Mouse (Mus musculus) kidney, adult 18-20 months (tissue): ENCODE measurements around the gene Onecut1.

Source experiments
- DNase-seq: peaks from one replicate; pipeline ENCODE4 v3.0.0; 2021

Onecut1 gene

GRCm38 (mm10) chr9:74862096-74862780 lies 517 bp downstream of the Onecut1 start:
- no peak for DNase-seq

DNA sequence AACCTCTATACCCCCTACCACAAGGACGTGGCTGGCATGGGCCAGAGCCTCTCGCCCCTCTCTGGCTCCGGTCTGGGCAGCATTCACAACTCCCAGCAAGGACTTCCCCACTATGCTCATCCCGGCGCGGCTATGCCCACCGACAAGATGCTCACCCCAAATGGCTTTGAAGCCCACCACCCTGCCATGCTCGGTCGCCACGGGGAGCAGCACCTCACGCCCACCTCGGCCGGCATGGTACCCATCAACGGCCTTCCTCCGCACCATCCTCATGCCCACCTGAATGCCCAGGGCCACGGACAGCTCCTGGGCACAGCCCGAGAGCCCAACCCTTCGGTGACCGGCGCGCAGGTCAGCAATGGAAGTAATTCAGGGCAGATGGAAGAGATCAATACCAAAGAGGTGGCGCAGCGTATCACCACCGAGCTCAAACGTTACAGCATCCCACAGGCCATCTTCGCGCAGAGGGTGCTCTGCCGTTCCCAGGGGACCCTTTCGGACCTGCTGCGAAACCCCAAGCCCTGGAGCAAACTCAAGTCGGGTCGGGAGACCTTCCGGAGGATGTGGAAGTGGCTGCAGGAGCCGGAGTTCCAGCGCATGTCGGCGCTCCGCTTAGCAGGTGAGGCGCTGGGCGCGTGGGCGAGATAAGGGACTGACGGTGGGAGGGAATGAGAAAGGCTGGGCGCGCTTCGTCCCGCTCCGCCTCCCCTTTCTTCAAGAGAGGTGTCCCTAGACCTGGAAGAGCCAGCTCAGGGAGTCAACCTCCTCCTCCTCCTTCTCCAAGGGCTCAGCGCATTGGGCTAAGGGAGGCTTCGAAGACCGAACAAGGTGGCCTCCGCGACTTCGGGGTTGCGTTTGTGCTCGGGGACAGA lies 1.3 kb downstream of the Onecut1 start:
- no peak for DNase-seq

DNA sequence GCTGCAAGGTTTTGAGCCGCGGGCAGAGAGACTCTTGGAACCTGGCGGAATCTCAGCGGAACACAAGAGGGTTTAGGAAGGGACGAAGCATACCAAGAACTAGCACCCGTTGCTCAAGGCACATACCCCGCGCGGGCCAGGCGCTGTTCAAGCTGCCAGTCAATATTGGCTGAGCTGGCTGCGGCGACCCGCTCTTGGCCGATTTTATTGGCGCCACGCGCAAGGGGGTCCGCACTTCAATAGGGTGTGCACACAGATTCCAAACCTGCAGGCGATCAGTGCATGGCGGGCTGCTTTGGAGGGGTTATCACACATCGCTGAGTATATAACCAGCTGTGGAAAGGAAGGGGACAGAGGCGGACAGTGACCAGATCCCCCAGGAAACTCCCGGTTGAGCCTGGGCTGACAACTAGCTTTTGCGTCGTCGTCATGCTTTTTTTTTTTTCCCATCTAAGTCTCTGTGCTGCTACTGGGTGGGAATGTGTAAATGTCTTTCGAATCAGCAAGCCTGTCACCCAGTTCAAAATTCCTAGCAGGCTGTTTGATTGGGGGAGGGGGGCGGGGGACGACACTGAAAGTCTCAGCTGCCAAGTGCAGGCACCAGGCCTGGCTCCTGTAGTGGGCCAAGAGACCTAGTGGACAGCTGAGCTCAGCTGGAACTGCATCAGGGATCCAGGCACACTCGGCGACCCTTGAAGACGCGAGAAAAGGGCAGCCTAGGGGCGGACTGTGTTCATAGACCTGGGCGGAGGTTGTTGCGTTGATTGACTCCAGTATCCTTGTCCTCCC lies 2.1 kb downstream of the Onecut1 start:
- no peak for DNase-seq

DNA sequence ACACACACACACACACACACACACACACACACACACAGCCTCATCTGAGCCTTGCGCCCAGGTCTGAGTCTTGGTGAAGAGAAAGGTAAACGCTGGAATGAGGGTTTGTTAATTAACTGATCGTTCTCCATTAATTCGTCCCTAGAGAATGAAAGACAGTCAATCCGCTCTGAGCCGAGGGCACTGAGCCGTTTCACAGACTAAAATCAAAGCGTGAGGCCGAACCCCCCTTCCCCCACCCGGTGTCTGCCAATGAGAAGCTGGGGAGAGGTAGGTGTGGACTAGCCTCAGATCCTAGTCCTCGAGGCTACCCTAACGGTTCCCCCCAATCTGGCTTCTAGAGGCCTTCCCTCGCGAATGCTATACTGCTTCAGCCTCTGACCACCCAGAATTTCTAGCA lies 2.8 kb downstream of the Onecut1 start:
- no peak for DNase-seq

- peak; percentile 50 for DNase-seq
These were observed 5.0 kb downstream of the Onecut1 start for GRCm38 (mm10) chr9:74866596-74867313.

DNA sequence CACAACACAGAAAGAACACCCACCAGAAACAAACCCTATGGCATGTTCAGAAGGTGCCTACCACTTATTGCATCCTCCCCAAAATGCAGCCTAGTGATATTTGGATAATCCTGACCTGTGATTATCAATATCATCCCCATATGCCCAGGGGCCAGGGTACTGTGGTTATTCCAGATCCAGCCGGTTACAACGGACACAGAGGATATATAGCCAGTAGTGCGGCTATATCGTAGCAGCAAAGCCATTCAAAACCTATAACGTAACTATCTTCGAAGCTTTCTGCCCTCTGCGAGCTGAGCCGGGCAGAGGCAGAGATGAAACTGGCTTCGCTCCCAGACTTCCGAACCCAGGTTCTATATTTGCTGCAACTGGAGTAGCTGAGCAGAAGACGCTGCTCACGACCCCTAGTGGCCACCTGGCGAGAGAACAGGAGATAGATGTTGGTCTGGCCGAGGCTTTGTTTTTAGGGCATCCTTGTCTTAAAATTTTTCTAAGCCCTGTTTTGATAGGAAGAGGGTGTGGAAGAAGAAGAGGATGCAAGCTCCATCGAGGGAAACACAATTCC lies 6.0 kb downstream of the Onecut1 start:
- peak; percentile 50 for DNase-seq

DNA sequence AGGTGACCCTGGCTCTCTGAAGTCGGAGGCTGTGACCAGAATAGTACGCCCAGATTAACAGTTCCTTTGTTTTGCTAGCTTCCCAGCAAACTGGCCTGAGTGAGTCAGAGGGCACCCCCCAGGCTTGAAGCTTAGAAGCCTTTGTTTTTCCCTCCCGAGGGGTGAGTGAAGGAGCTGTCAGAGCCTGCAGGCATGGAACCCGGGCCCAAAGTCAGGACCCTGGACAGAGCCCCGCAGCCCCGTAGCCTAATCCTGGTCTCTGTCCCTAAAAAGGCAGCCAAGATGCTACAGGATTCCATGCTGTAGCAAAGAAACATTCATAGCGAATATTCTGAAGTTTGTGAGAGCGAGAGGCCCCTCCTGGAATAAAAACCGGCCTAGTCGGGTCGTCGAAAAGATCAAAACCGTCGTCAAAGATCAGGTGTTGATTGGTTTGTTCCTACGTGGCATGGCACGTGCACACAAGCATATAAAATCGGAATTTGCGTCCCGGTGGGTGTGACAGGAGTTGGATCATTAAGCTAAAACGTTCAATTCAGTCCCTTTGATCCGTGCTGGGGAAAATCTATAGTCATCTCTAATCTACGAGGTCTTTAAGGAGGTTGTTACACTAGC lies 6.7 kb downstream of the Onecut1 start:
- DNase-seq, result no peak

DNA sequence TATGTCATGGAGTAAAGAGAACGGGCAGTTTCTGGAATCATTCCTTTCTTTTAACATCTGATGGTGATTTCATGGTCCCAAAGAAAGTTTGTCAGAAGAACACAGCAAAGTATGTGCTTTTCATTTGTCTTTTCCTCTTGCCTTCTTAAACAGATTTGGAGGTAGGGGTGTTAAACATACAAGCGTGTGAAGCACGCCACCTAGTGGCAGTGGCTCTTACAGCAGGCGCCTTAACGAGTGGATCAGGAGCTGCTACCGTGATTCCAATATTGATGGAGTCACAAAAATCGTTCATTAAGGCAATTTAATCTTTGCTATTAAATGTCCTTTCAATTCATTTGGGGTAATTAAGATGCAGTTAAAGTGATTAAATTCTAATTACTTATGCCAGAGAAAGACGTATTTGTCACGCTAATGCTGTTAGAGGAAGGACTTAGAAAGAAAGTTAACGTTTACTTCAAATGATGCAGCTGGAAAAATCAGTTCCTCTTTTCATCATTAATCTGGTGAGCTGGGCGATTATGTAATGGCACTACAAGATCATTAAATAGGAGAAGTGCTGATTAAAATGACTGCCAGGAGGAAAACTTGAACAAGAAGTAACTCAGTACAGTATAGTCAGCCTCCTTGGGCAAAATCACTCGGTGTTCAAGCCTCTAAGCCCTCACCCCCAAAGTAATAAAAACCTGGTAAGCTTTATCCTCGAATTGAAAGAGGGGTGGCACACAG lies 9.4 kb downstream of the Onecut1 start:
- DNase-seq, result peak; percentile 72

DNA sequence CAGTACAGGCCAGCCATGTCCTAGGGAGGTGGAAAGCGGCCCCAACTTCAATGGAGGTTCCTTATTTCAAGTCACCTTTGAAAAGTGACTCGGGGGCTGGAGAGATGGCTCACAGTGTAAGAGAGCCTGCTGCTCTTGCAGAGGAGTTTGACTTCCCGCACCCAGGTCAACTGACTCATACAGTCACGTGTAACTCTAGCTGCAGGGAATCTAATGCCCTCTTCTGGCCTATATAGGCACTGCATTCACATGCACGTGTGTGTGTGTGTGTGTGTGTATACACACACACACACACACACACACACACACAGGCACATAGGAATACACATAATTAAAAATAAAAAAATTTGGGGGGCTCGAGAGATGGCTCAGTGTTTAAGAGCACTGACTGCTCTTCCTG lies 14.6 kb downstream of the Onecut1 start:
- no peak for DNase-seq

DNA sequence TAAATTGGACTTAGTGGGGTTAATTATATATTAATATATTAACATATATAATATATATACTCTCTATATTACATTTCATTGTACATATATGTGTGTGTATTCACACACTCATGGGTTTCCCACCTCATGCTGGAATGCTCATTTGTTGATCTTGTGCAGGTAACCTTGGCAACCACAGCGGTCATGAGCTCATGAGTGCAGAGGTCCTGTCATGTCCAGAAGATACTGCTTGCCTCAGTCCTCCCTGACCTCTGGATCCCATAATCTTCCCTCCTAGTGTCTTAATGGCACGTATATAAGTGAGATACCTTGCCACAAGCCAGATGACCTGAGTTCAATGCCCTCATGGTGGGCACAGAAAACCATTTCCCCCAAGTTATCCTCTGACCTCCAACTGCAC lies 16.0 kb downstream of the Onecut1 start:
- no peak for DNase-seq

DNA sequence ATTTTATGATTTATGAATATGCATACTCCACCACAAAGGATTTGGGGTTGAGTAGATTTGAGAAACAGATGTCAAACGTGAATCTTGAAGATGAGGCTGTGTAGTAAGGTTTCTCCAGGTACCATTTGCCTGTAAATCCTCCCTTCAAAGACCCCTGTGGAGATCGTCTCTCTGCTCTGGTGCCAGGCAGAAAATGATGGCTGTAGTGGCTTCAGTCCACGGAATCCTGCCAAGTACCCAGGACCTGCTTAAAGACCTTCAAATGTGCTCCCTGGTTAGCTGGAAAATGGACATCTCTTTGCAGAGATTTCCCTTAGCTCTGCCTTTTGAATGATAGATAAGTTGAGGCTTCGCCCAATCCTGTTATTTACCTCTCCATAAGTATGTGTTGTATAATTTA lies 26.1 kb downstream of the Onecut1 start:
- no peak for DNase-seq

GRCm38 (mm10) chr9:74896742-74897141 lies 35.0 kb downstream of the Onecut1 start:
- DNase-seq, result no peak

GRCm38 (mm10) chr9:74897375-74897982 lies 35.8 kb downstream of the Onecut1 start:
- no peak for DNase-seq

DNA sequence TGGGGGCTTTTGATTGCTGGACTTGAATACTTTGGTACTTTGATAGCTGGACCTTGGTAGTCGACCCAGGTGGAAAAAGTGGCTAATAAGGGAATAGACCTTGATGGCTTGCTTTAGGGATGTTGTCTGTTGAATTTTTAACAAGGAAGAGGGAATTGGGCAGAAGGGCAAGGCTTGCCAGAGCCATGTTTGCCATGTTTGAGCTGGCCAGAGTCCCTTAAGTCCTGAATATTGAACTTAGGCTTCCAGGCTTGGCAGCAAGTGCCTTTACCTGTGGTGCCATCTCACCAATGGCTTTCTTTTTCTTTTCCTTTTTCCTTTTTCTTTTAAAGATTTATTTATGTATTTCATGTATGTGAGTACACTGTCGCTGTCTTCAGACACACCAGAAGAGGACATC lies 38.4 kb downstream of the Onecut1 start:
- no peak for DNase-seq

- peak; percentile 71 for DNase-seq
These were observed 43.3 kb downstream of the Onecut1 start for GRCm38 (mm10) chr9:74904866-74905508.

DNA sequence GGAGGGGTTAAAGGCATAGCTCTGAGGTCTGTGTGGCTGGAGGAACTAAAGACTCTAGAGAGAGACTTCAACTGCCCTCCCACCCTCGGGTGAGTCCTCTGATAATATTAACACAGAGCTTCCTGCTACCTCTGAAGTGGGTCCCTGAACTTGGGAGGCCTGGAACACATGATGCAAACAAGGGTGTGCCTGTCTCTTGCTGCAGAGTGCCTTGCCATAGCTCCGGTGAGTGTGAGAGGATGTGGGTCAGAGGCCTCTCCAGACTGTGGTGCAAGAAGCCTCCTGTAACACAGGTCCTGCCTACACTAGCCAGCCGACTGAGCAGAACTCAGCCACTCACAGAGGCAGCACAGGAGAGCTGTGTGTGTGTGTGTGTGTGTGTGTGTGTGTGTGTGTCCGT lies 45.2 kb downstream of the Onecut1 start:
- no peak for DNase-seq

GRCm38 (mm10) chr9:74909245-74909644 lies 47.5 kb downstream of the Onecut1 start:
- no peak for DNase-seq

DNA sequence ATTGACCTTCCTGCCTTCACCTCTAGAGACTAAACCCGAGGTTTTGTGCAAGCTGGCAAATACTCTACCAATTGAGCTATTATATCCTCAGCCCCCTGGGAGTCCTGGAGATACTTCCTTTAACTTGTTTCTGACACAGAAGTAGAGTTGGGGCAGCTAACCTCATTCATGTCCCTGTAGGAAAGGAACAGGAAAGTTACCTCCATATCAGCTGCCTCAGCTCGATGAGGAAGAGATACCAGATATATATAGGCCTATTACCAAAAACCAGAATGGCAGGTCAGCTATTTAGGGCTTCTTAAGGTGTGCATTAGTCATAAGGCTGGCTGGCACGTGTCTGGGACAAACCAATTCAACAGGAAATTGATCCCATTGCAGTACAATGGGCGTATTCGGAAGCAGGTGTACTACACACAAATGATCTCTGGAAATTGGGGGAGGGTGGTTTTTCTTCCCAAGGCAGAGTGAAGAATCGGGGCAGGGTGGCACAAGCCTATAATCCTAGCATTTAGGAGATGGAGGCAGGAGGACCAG lies 48.6 kb downstream of the Onecut1 start:
- no peak for DNase-seq

GRCm38 (mm10) chr9:74911430-74911829 lies 49.7 kb downstream of the Onecut1 start:
- DNase-seq, result no peak

DNA sequence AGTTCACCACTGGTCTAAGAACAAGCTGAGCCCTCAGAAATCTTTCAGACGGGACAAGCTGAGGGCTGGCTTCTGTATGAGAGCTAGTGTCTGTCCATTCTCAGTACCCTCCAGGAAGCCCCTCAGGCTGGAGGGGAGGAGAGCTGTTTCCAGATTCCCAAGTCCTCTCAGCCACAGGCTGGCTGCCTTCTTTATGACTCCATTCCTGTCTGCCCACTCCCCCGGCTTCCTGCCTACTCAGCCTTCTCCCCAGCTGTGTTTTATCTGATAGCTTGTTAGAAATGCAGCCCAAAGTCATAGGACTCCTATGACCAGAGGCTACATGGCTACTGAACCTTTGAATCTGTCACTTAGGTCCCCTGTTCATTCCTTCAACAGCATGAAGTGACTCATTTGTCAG lies 50.2 kb downstream of the Onecut1 start:
- no peak for DNase-seq
